Mouse (Mus musculus) stomach, embryonic 16.5 days (tissue): Measurements from ENCODE around the gene Acsl4. TPM values are rescaled to one million over a fixed set of nuclear protein-coding genes. Genes with fewer than 3 reads are reported as not detected.

Experiments used
- ATAC-seq: fragments of 200-750 bp; cut with Nextera tagmentation; 2 replicates; pipeline ENCODE4 v1.8.0; 2017; ENCODE audit warnings: moderate number of reproducible peaks, moderate TSS enrichment; ENCODE audit not compliant: insufficient read depth, low FRiP score
- H3K27ac ChIP-seq: fragments of 300-500 bp; sonication (generic); 2 replicates; pipeline ENCODE4 v1.5.1; 2014; ENCODE audit warnings: low read length
- H3K27me3 ChIP-seq: fragments of 300-500 bp; sonication (generic); 2 replicates; pipeline ENCODE4 v1.6.1; 2014; ENCODE audit warnings: low read length, control low read depth, mixed read lengths; ENCODE audit not compliant: control insufficient read depth, insufficient read depth
- H3K36me3 ChIP-seq: fragments of 300-500 bp; sonication (generic); 2 replicates; pipeline ENCODE4 v1.6.1; 2014; ENCODE audit warnings: low read length; ENCODE audit not compliant: control insufficient read depth, insufficient read depth
- H3K4me1 ChIP-seq: fragments of 300-500 bp; sonication (generic); 2 replicates; pipeline ENCODE4 v1.6.1; 2014; ENCODE audit warnings: low read length, control low read depth, mixed read lengths; ENCODE audit not compliant: control insufficient read depth, insufficient read depth
- H3K4me2 ChIP-seq: fragments of 300-500 bp; sonication (generic); 2 replicates; pipeline ENCODE4 v1.6.1; 2014; ENCODE audit warnings: low read depth, low read length, mixed read lengths
- H3K4me3 ChIP-seq: fragments of 300-500 bp; sonication (generic); replicated peaks from 2 replicates; pipeline ENCODE4 v1.5.1; 2014; ENCODE audit warnings: mild to moderate bottlenecking, low read length
- H3K9ac ChIP-seq: fragments of 300-500 bp; sonication (generic); 2 replicates; pipeline ENCODE4 v1.6.1; 2014; ENCODE audit warnings: low read length
- H3K9me3 ChIP-seq: fragments of 300-500 bp; sonication (generic); replicated peaks from 2 replicates; pipeline ENCODE4 v1.6.1; 2016; ENCODE audit warnings: low read length, control low read depth; ENCODE audit not compliant: control insufficient read depth
- WGBS: fragments of 180-500 bp; shearing (Covaris S2); extraction: QIAGEN DNeasy Blood & Tissue Kit; methylation state at CpG from one replicate; pipeline ENCODE4 v1.1.7; 2014; 5-methylcytosine and 5-hydroxymethylcytosine counted together
- polyA plus RNA-seq: library from polyadenylated mRNA; unstranded; fragments of >200 nt; fragmentation: Nextera tagmentation; extraction: Ambion mirVana; gene quantifications from 2 replicates; pipeline ENCODE4 v1.2.1, GENCODE M21; 2015

Acsl4 gene
- polyA plus RNA-seq, 1 experiment from 2014 or later, result 14.6 TPM

DNA sequence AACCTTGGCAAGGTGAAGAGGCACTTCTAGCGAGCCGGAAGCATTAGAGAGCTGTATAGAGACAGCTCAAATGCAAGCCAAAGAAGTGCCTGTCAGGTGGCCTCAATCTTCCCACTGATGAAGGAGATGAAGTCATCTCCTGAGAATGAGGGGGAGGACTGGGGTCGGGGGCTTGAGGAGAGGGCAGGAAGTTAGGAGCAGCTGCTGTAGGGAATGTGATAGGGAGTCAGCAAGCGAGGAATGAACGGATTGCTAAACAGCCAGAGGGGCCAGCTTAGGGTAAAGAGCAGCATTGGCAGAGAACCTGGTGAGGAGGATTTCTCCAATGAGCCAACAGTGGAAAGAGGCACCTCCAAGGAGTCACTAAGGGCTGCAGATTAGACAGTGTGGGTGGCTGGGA, 104.4 kb downstream of the Acsl4 start:
- Histone ChIP-seq H3K4me2 (no peak overlapping the region), H3K27ac (no peak overlapping the region), H3K4me1 (no peaks in the 10 kb centered on the region), H3K36me3 (no peaks in the 10 kb centered on the region), H3K9me3 (no peaks in the 10 kb centered on the region), H3K27me3 (no peaks in the 10 kb centered on the region; the same call in 1 of the 2 replicates), H3K9ac (no peak overlapping the region), H3K4me3 (no peak overlapping the region)
- no peak for ATAC-seq
- WGBS, result 52% methylated on average over 5 of the region's 5 CpGs

DNA sequence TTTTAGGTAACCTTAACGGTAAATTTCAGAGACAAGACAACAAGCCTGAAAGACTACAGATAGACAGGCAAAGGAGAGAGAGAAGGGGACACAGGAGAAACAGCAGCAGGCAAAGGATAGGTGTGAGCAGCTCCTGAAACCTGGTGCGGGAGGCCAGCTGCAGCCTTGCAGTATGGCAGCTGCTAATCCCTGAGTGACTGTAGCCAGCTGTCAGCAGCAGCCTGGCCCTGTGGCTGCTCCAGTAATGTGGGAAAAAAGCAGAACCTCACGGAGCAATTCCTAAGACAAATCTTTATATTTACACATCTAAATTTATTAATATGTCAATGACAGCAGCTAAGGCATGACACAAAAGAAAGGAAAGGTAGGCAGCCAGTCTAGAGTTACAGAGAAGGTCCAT, 113.8 kb downstream of the Acsl4 start:
- Histone ChIP-seq H3K27ac (no peak overlapping the region), H3K4me3 (no peak overlapping the region), H3K36me3 (no peaks in the 10 kb centered on the region), H3K4me1 (no peaks in the 10 kb centered on the region), H3K4me2 (no peak overlapping the region), H3K27me3 (peaks cover 9% of the 10 kb centered on the region; the same call in 1 of the 2 replicates), H3K9me3 (no peaks in the 10 kb centered on the region), H3K9ac (no peak overlapping the region)
- WGBS, result 26% methylated on average over 3 of the region's 3 CpGs
- ATAC-seq, result no peak

DNA sequence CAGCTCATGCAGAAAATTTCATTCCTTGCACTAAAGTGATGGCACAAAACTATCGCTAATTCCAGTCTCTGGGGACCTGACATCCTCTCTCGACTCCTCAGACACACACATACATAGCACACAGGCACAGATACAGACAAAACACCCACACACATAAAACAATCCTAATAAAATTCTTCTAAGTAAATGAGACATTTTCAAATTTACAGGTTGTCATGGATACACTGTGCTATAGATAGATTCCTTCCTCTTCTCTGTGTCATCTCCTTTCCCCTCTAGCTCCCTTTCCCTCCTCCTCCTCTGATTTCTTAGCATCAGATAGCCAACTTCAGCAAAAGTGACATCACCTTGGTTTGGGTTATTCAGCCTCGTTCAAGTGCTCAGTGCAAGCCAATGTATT, 114.3 kb downstream of the Acsl4 start:
- Histone ChIP-seq H3K36me3 (no peaks in the 10 kb centered on the region), H3K9me3 (no peaks in the 10 kb centered on the region), H3K4me1 (no peaks in the 10 kb centered on the region), H3K27ac (no peak overlapping the region), H3K4me3 (no peak overlapping the region), H3K4me2 (no peak overlapping the region), H3K27me3 (peaks cover 9% of the 10 kb centered on the region; the same call in 1 of the 2 replicates), H3K9ac (no peak overlapping the region)
- ATAC-seq, result no peak
- WGBS, result 38% methylated on average over 3 of the region's 3 CpGs

Other genes starting within 250 kb of the Acsl4 start
- 0.03 and 0.05 TPM in 2 replicates for gene Gucy2f, start 193.6 kb downstream of the Acsl4 start, polyA plus RNA-seq
- 23.7 and 25.7 TPM in 2 replicates for gene Nxt2, start 163.8 kb downstream of the Acsl4 start, polyA plus RNA-seq
- gene Kcne1l, start 84.2 kb downstream of the Acsl4 start, polyA plus RNA-seq, result 30.8 and 34.1 TPM in 2 replicates